Mouse (Mus musculus) embryonic facial prominence, embryonic 13.5 days (tissue): Measurements from ENCODE around the gene Dpf1. TPM values are rescaled to one million over a fixed set of nuclear protein-coding genes. Genes with fewer than 3 reads are reported as not detected.

ENCODE experiments used
- ATAC-seq: fragments of 200-750 bp; cut with Nextera tagmentation; 2 replicates; pipeline ENCODE4 v1.8.0; 2017; ENCODE audit warnings: low read depth; ENCODE audit not compliant: insufficient number of reproducible peaks, insufficient read depth, low FRiP score, low TSS enrichment
- H3K27ac ChIP-seq: fragments of 300-500 bp; sonication (generic); 2 replicates; pipeline ENCODE4 v1.5.1; 2015; ENCODE audit warnings: moderate library complexity, mild to moderate bottlenecking, inconsistent platforms
- H3K27me3 ChIP-seq: fragments of 300-500 bp; sonication (generic); 2 replicates; pipeline ENCODE4 v1.6.1; 2015; ENCODE audit warnings: mild to moderate bottlenecking, inconsistent platforms
- H3K36me3 ChIP-seq: fragments of 300-500 bp; sonication (generic); 2 replicates; pipeline ENCODE4 v1.6.1; 2015; ENCODE audit warnings: mild to moderate bottlenecking, inconsistent platforms
- H3K4me1 ChIP-seq: fragments of 300-500 bp; sonication (generic); 2 replicates; pipeline ENCODE4 v1.6.1; 2015; ENCODE audit warnings: inconsistent platforms
- H3K4me2 ChIP-seq: fragments of 300-500 bp; sonication (generic); 2 replicates; pipeline ENCODE4 v1.6.1; 2015; ENCODE audit warnings: moderate library complexity, mild to moderate bottlenecking, inconsistent platforms
- H3K4me3 ChIP-seq: fragments of 300-500 bp; sonication (generic); 2 replicates; pipeline ENCODE4 v1.5.1; 2015; ENCODE audit warnings: mild to moderate bottlenecking, inconsistent platforms
- H3K9ac ChIP-seq: fragments of 300-500 bp; sonication (generic); 2 replicates; pipeline ENCODE4 v1.6.1; 2015; ENCODE audit warnings: mild to moderate bottlenecking, inconsistent platforms
- H3K9me3 ChIP-seq: fragments of 300-500 bp; sonication (generic); 2 replicates; pipeline ENCODE4 v1.6.1; 2016; ENCODE audit warnings: inconsistent platforms
- WGBS: fragments of 180-500 bp; shearing (Covaris S2); methylation state at CpG from one replicate; pipeline ENCODE4 v1.1.7; 2015; ENCODE audit warnings: mixed read lengths; 5-methylcytosine and 5-hydroxymethylcytosine counted together
- polyA plus RNA-seq: library from polyadenylated mRNA; unstranded; fragments of >200 nt; fragmentation: Nextera tagmentation; extraction: Ambion mirVana; gene quantifications from 2 replicates; pipeline ENCODE4 v1.2.1, GENCODE M21; 2015

Dpf1 gene
- polyA plus RNA-seq, 1 experiment from 2014 or later = 29.9 TPM

- Histone ChIP-seq H3K27me3 (peaks cover 4% of the 10 kb centered on the region; the same call in 1 of the 2 replicates), H3K36me3 (no peaks in the 10 kb centered on the region), H3K9ac (peak overlapping the region; percentile 71), H3K27ac (no peak overlapping the region), H3K9me3 (no peaks in the 10 kb centered on the region), H3K4me3 (peak overlapping the region; percentile 58), H3K4me1 (peaks cover 50% of the 10 kb centered on the region), H3K4me2 (peak overlapping the region; percentile 85)
- ATAC-seq = no peak
- 52% methylated on average over 6 of the region's 6 CpGs for WGBS
Measured at GRCm38 (mm10) chr7:29289856-29290255, 13.9 kb upstream of the Dpf1 start.

GRCm38 (mm10) chr7:29290691-29291485 is 12.9 kb upstream of the Dpf1 start:
- Histone ChIP-seq H3K4me2 (no peak overlapping the region), H3K9ac (peak overlapping the region; percentile 54), H3K27ac (peak overlapping the region; percentile 44)

GRCm38 (mm10) chr7:29291616-29292457 is 11.9 kb upstream of the Dpf1 start:
- H3K27ac ChIP-seq = peak overlapping the region; percentile 44
- H3K4me2 ChIP-seq = no peak overlapping the region
- H3K9me3 ChIP-seq = no peaks in the 10 kb centered on the region
- no peak for ATAC-seq
- H3K9ac ChIP-seq = no peak overlapping the region
- no peaks in the 10 kb centered on the region; the same call in 1 of the 2 replicates for H3K27me3 ChIP-seq
- 33% methylated on average over 6 of the region's 7 CpGs for WGBS
- H3K4me1 ChIP-seq = peaks cover 50% of the 10 kb centered on the region
- no peaks in the 10 kb centered on the region for H3K36me3 ChIP-seq
- no peak overlapping the region for H3K4me3 ChIP-seq

More at GRCm38 (mm10) chr7:29290691-29291485, 12.9 kb upstream of the Dpf1 start:
- Histone ChIP-seq H3K36me3 (no peaks in the 10 kb centered on the region), H3K4me3 (no peak overlapping the region), H3K27me3 (no peaks in the 10 kb centered on the region; the same call in 1 of the 2 replicates), H3K9me3 (no peaks in the 10 kb centered on the region), H3K4me1 (peaks cover 50% of the 10 kb centered on the region)
- ATAC-seq = no peak
- WGBS = 48% methylated on average over 11 of the region's 11 CpGs

GRCm38 (mm10) chr7:29292458-29293098 is 11.2 kb upstream of the Dpf1 start:
- no peaks in the 10 kb centered on the region for H3K9me3 ChIP-seq
- 0 out of 2 replicates have a peak overlapping the region, but pooled peaks have one; percentile 12 for H3K9ac ChIP-seq
- H3K27me3 ChIP-seq = no peaks in the 10 kb centered on the region
- H3K4me1 ChIP-seq = peaks cover 50% of the 10 kb centered on the region
- 28% methylated on average over 8 of the region's 8 CpGs for WGBS
- H3K4me3 ChIP-seq = no peak overlapping the region
- H3K4me2 ChIP-seq = no peak overlapping the region
- H3K36me3 ChIP-seq = no peaks in the 10 kb centered on the region
- H3K27ac ChIP-seq = peak overlapping the region; percentile 44
- no peak for ATAC-seq

- Histone ChIP-seq H3K27ac (peak overlapping the region; percentile 22; the same call in 1 of the 2 replicates), H3K9me3 (no peaks in the 10 kb centered on the region), H3K4me3 (no peak overlapping the region), H3K4me1 (peaks cover 50% of the 10 kb centered on the region), H3K9ac (0 out of 2 replicates have a peak overlapping the region, but pooled peaks have one; percentile 12), H3K27me3 (no peaks in the 10 kb centered on the region), H3K4me2 (no peak overlapping the region; the same call in 1 of the 2 replicates), H3K36me3 (no peaks in the 10 kb centered on the region)
- WGBS = 37% methylated on average over 19 of the region's 19 CpGs
- no peak for ATAC-seq
Measured at GRCm38 (mm10) chr7:29293131-29294065, 10.4 kb upstream of the Dpf1 start.

GRCm38 (mm10) chr7:29294111-29294761 is 9.5 kb upstream of the Dpf1 start:
- Histone ChIP-seq H3K36me3 (no peaks in the 10 kb centered on the region), H3K4me1 (peaks cover 43% of the 10 kb centered on the region), H3K4me3 (no peak overlapping the region), H3K9me3 (no peaks in the 10 kb centered on the region), H3K9ac (no peak overlapping the region), H3K4me2 (no peak overlapping the region), H3K27ac (no peak overlapping the region), H3K27me3 (no peaks in the 10 kb centered on the region)
- ATAC-seq = no peak
- 68% methylated on average over 13 of the region's 13 CpGs for WGBS

- Histone ChIP-seq H3K9ac (no peak overlapping the region), H3K4me2 (no peak overlapping the region), H3K4me3 (no peak overlapping the region), H3K27ac (no peak overlapping the region), H3K36me3 (no peaks in the 10 kb centered on the region), H3K9me3 (no peaks in the 10 kb centered on the region), H3K27me3 (no peaks in the 10 kb centered on the region), H3K4me1 (peaks cover 25% of the 10 kb centered on the region)
- 83% methylated on average over 24 of the region's 24 CpGs for WGBS
- ATAC-seq = no peak
Measured at GRCm38 (mm10) chr7:29295861-29296647, 7.7 kb upstream of the Dpf1 start.

- no peaks in the 10 kb centered on the region for H3K36me3 ChIP-seq
- 12% methylated on average over 10 of the region's 10 CpGs for WGBS
- ATAC-seq = no peak
- no peak overlapping the region for H3K9ac ChIP-seq
- H3K27ac ChIP-seq = no peak overlapping the region
- no peaks in the 10 kb centered on the region for H3K27me3 ChIP-seq
- H3K4me3 ChIP-seq = no peak overlapping the region
- no peak overlapping the region for H3K4me2 ChIP-seq
- peaks cover 17% of the 10 kb centered on the region for H3K4me1 ChIP-seq
- H3K9me3 ChIP-seq = no peaks in the 10 kb centered on the region
Measured at GRCm38 (mm10) chr7:29296998-29297397, 6.8 kb upstream of the Dpf1 start.

- Histone ChIP-seq H3K4me1 (peaks cover 27% of the 10 kb centered on the region), H3K27ac (no peak overlapping the region), H3K36me3 (no peaks in the 10 kb centered on the region), H3K27me3 (peaks cover 18% of the 10 kb centered on the region; the same call in 1 of the 2 replicates), H3K9ac (no peak overlapping the region), H3K9me3 (no peaks in the 10 kb centered on the region), H3K4me2 (peak overlapping the region; percentile 41), H3K4me3 (peak overlapping the region; percentile 16; the same call in 1 of the 2 replicates)
- ATAC-seq = no peak
- WGBS = 0% methylated on average over 7 of the region's 7 CpGs
Measured at GRCm38 (mm10) chr7:29301127-29301566, 2.6 kb upstream of the Dpf1 start.
